Mouse (Mus musculus) lung, postnatal 10 days (tissue): Measurements from ENCODE around the gene Fam43a.
A peak's percentile ranks its signal among the peaks of the same experiment; 100 is the strongest.

Source experiments
- DNase-seq: peaks from one replicate; pipeline ENCODE4 v3.0.0; 2021

The Fam43a gene

DNA sequence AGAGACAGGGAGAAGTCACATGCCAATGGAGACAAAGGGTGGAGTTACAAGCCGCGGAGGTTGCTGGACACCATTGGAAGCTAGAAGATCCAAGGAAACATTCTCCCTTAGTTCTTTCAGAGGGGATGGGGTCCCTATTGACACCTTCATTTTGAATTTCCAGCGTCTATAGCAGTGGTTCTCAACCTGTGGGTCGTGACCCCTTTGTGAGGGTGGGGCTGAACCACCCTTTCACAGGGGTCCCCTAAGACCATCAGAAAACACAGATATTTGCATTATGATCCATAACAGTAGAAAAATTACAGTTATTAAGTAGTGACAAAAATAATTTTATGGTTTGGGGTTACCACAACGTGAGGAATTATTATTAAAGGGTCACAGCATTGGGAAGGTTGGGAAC lies 30.0 kb downstream of the Fam43a start:
- no peak for DNase-seq

GRCm38 (mm10) chr16:30633906-30634746 lies 34.6 kb downstream of the Fam43a start:
- DNase-seq = no peak

DNA sequence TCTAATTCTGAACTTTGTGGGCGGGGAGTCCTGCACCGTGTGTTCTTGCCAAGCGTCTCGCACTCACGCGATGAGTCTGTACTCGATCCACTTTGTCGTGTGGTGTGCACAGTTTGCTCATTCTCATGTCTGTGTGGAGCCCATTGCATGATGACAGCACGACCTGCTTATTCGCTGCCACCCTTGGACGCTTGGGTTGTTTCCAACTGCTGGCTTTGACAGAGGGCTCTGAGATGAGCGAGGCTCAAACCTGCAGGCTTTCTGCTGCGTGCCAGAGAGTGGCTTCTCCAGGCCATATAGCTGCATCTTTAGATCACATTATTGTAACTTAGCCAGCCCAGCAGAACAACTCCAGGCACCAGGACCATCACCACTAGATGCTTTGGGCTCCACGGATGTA lies 39.1 kb downstream of the Fam43a start:
- no peak for DNase-seq

DNA sequence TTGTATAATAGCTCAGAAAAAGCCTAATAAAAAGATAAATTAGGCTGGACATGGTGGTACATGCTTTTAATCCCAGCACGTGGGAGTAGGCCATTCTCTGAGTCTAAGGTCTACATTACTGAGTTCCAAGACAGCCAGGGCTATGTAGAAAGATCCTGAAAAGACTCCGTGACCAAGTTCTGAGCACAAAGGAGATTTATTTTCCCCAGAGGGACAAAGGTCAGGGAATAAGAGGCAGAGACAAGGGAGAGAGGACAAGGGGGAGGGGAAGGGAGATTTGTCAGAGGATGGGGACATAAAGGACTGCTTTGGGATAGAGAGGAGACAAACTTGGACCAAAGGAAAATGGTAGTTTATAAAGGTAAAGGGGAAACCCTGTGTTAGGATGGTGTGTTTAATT lies 41.1 kb downstream of the Fam43a start:
- no peak for DNase-seq

GRCm38 (mm10) chr16:30641408-30641807 lies 41.9 kb downstream of the Fam43a start:
- no peak for DNase-seq

DNA sequence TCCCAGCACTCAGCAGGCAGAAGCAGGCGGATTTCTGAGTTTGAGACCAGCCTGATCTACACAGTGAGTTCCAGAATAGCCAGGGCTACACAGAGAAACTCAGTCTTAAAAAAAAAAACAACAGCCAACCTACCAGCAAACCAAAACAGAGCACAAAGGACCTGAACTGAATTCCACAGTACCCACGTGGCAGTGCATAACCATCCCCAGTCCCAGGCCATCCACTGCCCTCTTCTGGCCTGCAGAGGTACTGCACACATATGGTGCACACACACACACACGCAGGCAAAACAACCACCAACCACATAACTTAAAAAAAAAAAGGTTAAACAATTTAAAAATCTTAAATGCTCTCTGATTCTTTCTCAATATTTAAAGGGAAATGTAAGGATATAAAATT lies 42.7 kb downstream of the Fam43a start:
- DNase-seq = no peak

DNA sequence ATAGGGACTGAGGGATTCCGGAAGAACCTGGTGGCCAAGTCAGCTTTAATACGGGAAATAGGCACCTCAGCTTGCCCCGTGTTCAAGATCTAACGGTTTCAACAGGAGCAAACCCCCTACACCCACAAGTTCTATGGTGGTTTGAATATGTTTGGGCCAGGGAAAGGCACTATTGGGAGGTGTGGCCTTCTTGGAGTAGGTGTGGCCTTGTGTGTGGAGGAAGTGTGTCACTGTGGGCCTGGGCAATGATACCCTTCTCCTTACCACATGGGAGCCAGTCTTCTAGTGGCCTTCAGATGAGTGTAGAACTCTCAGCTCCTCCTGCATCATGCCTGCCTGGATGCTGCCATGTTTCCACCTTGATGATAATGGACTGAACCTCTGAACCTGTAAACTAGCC lies 45.5 kb downstream of the Fam43a start:
- no peak for DNase-seq

- DNase-seq = peak; percentile 9
Observed at GRCm38 (mm10) chr16:30645841-30646558, 46.5 kb downstream of the Fam43a start.

DNA sequence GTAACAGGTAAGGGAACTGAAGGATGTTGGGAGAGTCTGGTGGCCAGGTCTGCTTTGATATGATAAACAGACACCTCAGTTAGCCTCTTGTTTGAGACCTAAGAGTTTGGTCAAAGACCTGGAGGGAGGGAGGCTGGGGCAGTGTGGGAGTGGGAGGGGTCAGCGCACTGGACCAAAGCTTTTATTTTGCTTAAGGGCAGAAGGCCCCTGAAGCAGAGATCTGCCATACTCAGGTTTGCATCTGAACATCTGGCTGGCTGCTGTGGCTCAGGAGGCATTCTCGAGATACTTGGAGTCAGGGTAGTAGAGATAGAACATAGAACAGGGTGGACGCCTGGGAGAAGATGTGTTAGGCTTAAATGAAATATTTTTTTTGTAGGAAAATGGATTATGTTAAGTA lies 47.3 kb downstream of the Fam43a start:
- DNase-seq = no peak

- DNase-seq = no peak
Observed at GRCm38 (mm10) chr16:30651292-30651691, 51.8 kb downstream of the Fam43a start.
